Mouse (Mus musculus) intestine, embryonic 14.5 days (tissue): ENCODE measurements around the gene Fam219a. TPM values are rescaled to one million over a fixed set of nuclear protein-coding genes. Genes with fewer than 3 reads are reported as not detected.

Experiments used
- ATAC-seq: fragments of 200-750 bp; cut with Nextera tagmentation; replicated peaks from 2 replicates; pipeline ENCODE4 v1.8.0; 2017; ENCODE audit warnings: low read depth, moderate number of reproducible peaks, moderate TSS enrichment, moderate library complexity; ENCODE audit not compliant: low FRiP score, low TSS enrichment
- DNase-seq: peaks from one replicate; pipeline ENCODE4 v3.0.0-alpha.2; 2018; ENCODE audit warnings: low spot score
- H3K27ac ChIP-seq: fragments of 300-500 bp; sonication (generic); 2 replicates; pipeline ENCODE4 v1.5.1; 2014; ENCODE audit warnings: low read depth, mild to moderate bottlenecking, control low read depth
- H3K27me3 ChIP-seq: fragments of 300-500 bp; sonication (generic); replicated peaks from 2 replicates; pipeline ENCODE4 v1.6.1; 2014; ENCODE audit warnings: low read length, control low read depth; ENCODE audit not compliant: control insufficient read depth, insufficient read depth
- H3K36me3 ChIP-seq: fragments of 300-500 bp; sonication (generic); 2 replicates; pipeline ENCODE4 v1.6.1; 2014; ENCODE audit warnings: low read length, control low read depth; ENCODE audit not compliant: control insufficient read depth, insufficient read depth
- H3K4me1 ChIP-seq: fragments of 300-500 bp; sonication (generic); replicated peaks from 2 replicates; pipeline ENCODE4 v1.6.1; 2014; ENCODE audit warnings: low read length, control low read depth, mixed read lengths; ENCODE audit not compliant: control insufficient read depth, insufficient read depth
- H3K4me2 ChIP-seq: fragments of 300-500 bp; sonication (generic); 2 replicates; pipeline ENCODE4 v1.6.1; 2014; ENCODE audit warnings: low read length
- H3K4me3 ChIP-seq: fragments of 300-500 bp; sonication (generic); 2 replicates; pipeline ENCODE4 v1.5.1; 2014; ENCODE audit warnings: low read depth, low read length, control low read depth, mixed read lengths
- H3K9ac ChIP-seq: fragments of 300-500 bp; sonication (generic); 2 replicates; pipeline ENCODE4 v1.6.1; 2014; ENCODE audit warnings: mild to moderate bottlenecking, low read length
- H3K9me3 ChIP-seq: fragments of 300-500 bp; sonication (generic); 2 replicates; pipeline ENCODE4 v1.6.1; 2016; ENCODE audit warnings: low read length, control low read depth; ENCODE audit not compliant: control insufficient read depth
- WGBS: fragments of 180-500 bp; shearing (Covaris S2); extraction: QIAGEN DNeasy Blood & Tissue Kit; methylation state at CpG from one replicate; pipeline ENCODE4 v1.1.7; 2014; 5-methylcytosine and 5-hydroxymethylcytosine counted together
- polyA plus RNA-seq: library from polyadenylated mRNA; unstranded; fragments of >200 nt; fragmentation: Nextera tagmentation; extraction: Ambion mirVana; gene quantifications from 2 replicates; pipeline ENCODE4 v1.2.1, GENCODE M21; 2014

The Fam219a gene
- polyA plus RNA-seq, 1 experiment from 2014 or later = 2.2 TPM

- DNase-seq = no peak
- WGBS = 49% methylated on average over 8 of the region's 8 CpGs
Measured at GRCm38 (mm10) chr4:41604476-41605396, 35.4 kb upstream of the Fam219a start.

GRCm38 (mm10) chr4:41602818-41603217, 33.5 kb upstream of the Fam219a start:
- no peaks in the 10 kb centered on the region for H3K36me3 ChIP-seq
- no peaks in the 10 kb centered on the region for H3K9me3 ChIP-seq
- H3K4me1 ChIP-seq = no peaks in the 10 kb centered on the region
- H3K4me3 ChIP-seq = no peak overlapping the region
- H3K27me3 ChIP-seq = no peaks in the 10 kb centered on the region
- no peak for DNase-seq
- no peak for ATAC-seq
- no peak overlapping the region for H3K9ac ChIP-seq
- H3K4me2 ChIP-seq = no peak overlapping the region
- H3K27ac ChIP-seq = no peak overlapping the region
- WGBS = 66% methylated on average over 4 of the region's 4 CpGs

More at GRCm38 (mm10) chr4:41604476-41605396, 35.4 kb upstream of the Fam219a start:
- no peak for ATAC-seq
- Histone ChIP-seq H3K27ac (no peak overlapping the region), H3K4me3 (no peak overlapping the region), H3K9me3 (no peaks in the 10 kb centered on the region), H3K4me2 (no peak overlapping the region), H3K9ac (no peak overlapping the region), H3K36me3 (no peaks in the 10 kb centered on the region), H3K27me3 (no peaks in the 10 kb centered on the region), H3K4me1 (no peaks in the 10 kb centered on the region)

- H3K27me3 ChIP-seq = no peaks in the 10 kb centered on the region; the same call in 1 of the 2 replicates
- no peaks in the 10 kb centered on the region for H3K9me3 ChIP-seq
- no peak overlapping the region for H3K27ac ChIP-seq
- DNase-seq (no peak), ATAC-seq (no peak)
- H3K9ac ChIP-seq = no peak overlapping the region
- no peaks in the 10 kb centered on the region for H3K4me1 ChIP-seq
- WGBS = 77% methylated on average over 7 of the region's 7 CpGs
- no peak overlapping the region for H3K4me2 ChIP-seq
- H3K36me3 ChIP-seq = no peaks in the 10 kb centered on the region
- H3K4me3 ChIP-seq = no peak overlapping the region
Measured at GRCm38 (mm10) chr4:41583353-41583752, 14.0 kb upstream of the Fam219a start.

GRCm38 (mm10) chr4:41575914-41576313, 6.6 kb upstream of the Fam219a start:
- Histone ChIP-seq H3K4me1 (no peaks in the 10 kb centered on the region), H3K27me3 (no peaks in the 10 kb centered on the region), H3K9ac (no peak overlapping the region), H3K4me2 (no peak overlapping the region), H3K27ac (no peak overlapping the region), H3K9me3 (no peaks in the 10 kb centered on the region), H3K4me3 (no peak overlapping the region), H3K36me3 (no peaks in the 10 kb centered on the region)
- no peak for DNase-seq
- ATAC-seq = no peak
- WGBS = 30% methylated on average over 6 of the region's 6 CpGs

- H3K4me1 ChIP-seq = peaks cover 8% of the 10 kb centered on the region; the same call in 1 of the 2 replicates
Measured at GRCm38 (mm10) chr4:41573492-41573891, 4.2 kb upstream of the Fam219a start.

GRCm38 (mm10) chr4:41571490-41571889, 2.2 kb upstream of the Fam219a start:
- Histone ChIP-seq H3K4me1 (peaks cover 11% of the 10 kb centered on the region; the same call in 1 of the 2 replicates), H3K27me3 (peaks cover 19% of the 10 kb centered on the region), H3K36me3 (no peaks in the 10 kb centered on the region), H3K4me3 (no peak overlapping the region), H3K4me2 (no peak overlapping the region), H3K9me3 (no peaks in the 10 kb centered on the region), H3K27ac (no peak overlapping the region), H3K9ac (no peak overlapping the region)
- ATAC-seq (no peak), DNase-seq (no peak)
- WGBS = 20% methylated on average over 5 of the region's 5 CpGs

More at GRCm38 (mm10) chr4:41573492-41573891, 4.2 kb upstream of the Fam219a start:
- Histone ChIP-seq H3K36me3 (no peaks in the 10 kb centered on the region), H3K27me3 (peaks cover under 1% of the 10 kb centered on the region; the same call in 1 of the 2 replicates), H3K4me2 (no peak overlapping the region), H3K27ac (no peak overlapping the region), H3K9ac (no peak overlapping the region), H3K9me3 (no peaks in the 10 kb centered on the region), H3K4me3 (no peak overlapping the region)
- no peak for ATAC-seq
- 63% methylated on average over 4 of the region's 4 CpGs for WGBS
- no peak for DNase-seq

- H3K9me3 ChIP-seq = no peaks in the 10 kb centered on the region
- H3K4me2 ChIP-seq = peak overlapping the region; percentile 96
- ATAC-seq (peak; percentile 82), DNase-seq (peak; percentile 70)
- peak overlapping the region; percentile 58 for H3K9ac ChIP-seq
- H3K36me3 ChIP-seq = no peaks in the 10 kb centered on the region
- under 1% methylated on average over 58 of the region's 58 CpGs for WGBS
- peak overlapping the region; percentile 45; the same call in 1 of the 2 replicates for H3K27ac ChIP-seq
- peaks cover 11% of the 10 kb centered on the region; the same call in 1 of the 2 replicates for H3K4me1 ChIP-seq
- H3K4me3 ChIP-seq = peak overlapping the region; percentile 71
- peaks cover 19% of the 10 kb centered on the region for H3K27me3 ChIP-seq
Measured at GRCm38 (mm10) chr4:41568682-41569410, 492 bp downstream of the Fam219a start.

- Histone ChIP-seq H3K27me3 (peaks cover 19% of the 10 kb centered on the region), H3K27ac (no peak overlapping the region), H3K4me1 (peaks cover 11% of the 10 kb centered on the region; the same call in 1 of the 2 replicates), H3K36me3 (no peaks in the 10 kb centered on the region), H3K4me2 (peak overlapping the region; percentile 96), H3K9me3 (no peaks in the 10 kb centered on the region), H3K9ac (peak overlapping the region; percentile 58), H3K4me3 (peak overlapping the region; percentile 71)
- ATAC-seq = no peak
- DNase-seq = peak; percentile 55
- WGBS = 10% methylated on average over 19 of the region's 19 CpGs
Measured at GRCm38 (mm10) chr4:41568239-41568638, 1.1 kb downstream of the Fam219a start.
